Mouse (Mus musculus) cerebellum, adult 2 months (tissue): ENCODE results near the gene Mt3. TPM values are rescaled to one million over a fixed set of nuclear protein-coding genes. Genes with fewer than 3 reads are reported as not detected.
"Not testable (repeated sequence)": the region's sequence is repeated elsewhere in the genome, so short reads cannot be mapped to it uniquely, and the experiment has no call there.

Source experiments
- DNase-seq, 2 experiments: peaks; one replicate each; pipeline ENCODE4 v3.0.0; 2021
- H3K27ac ChIP-seq: fragments of 200-500 bp; 2 replicates; pipeline ENCODE4 v1.5.1; 2012; ENCODE audit warnings: low read length, control low read depth, inconsistent platforms; ENCODE audit not compliant: insufficient read depth
- H3K27me3 ChIP-seq: fragments of 200-500 bp; 2 replicates; pipeline ENCODE4 v1.6.1; 2012; ENCODE audit warnings: inconsistent platforms, mild to moderate bottlenecking, low read length, moderate library complexity; ENCODE audit not compliant: control insufficient read depth, insufficient read depth
- H3K4me1 ChIP-seq: fragments of 200-500 bp; 2 replicates; pipeline ENCODE4 v1.6.1; 2011; ENCODE audit warnings: low read length; ENCODE audit not compliant: control insufficient read depth, insufficient read depth
- H3K4me3 ChIP-seq: fragments of 200-500 bp; replicated peaks from 2 replicates; pipeline ENCODE3; 2011; ENCODE audit warnings: mild to moderate bottlenecking, low read depth, low read length, control low read depth; ENCODE audit not compliant: insufficient read depth
- CTCF ChIP-seq: fragments of 200-500 bp; IDR thresholded peaks from 2 replicates; pipeline ENCODE4 v1.5.1; 2011; ENCODE audit warnings: low read depth, mild to moderate bottlenecking, control low read depth, low read length, moderate library complexity, borderline replicate concordance; ENCODE audit not compliant: insufficient read depth
- POLR2A ChIP-seq: fragments of 200-500 bp; IDR thresholded peaks from 2 replicates; pipeline ENCODE4 v1.6.1; 2011; ENCODE audit warnings: low read length, control low read depth, borderline replicate concordance; ENCODE audit not compliant: insufficient read depth
- WGBS: fragments of 180-500 bp; shearing (Covaris S2); methylation state at CpG from one replicate; pipeline ENCODE4 v1.1.7; 2018; 5-methylcytosine and 5-hydroxymethylcytosine counted together
- polyA plus RNA-seq: library from polyadenylated mRNA; depleted of rRNA; stranded (reverse); fragments of >200 nt; gene quantifications from 2 replicates; pipeline ENCODE4 v1.2.3, GENCODE M21; 2012

Mt3 gene
- polyA plus RNA-seq, 1 experiment: 1,416 TPM

GRCm38 (mm10) chr8:94153451-94153850 lies 1.0 kb downstream of the Mt3 start:
- peak; percentile 56 to 65 for DNase-seq
- WGBS: 5% methylated on average over 7 of the region's 7 CpGs
- H3K27ac ChIP-seq: peak overlapping the region; percentile 91
- H3K27me3 ChIP-seq: no peaks in the 10 kb centered on the region
- H3K4me1 ChIP-seq: peaks cover 2% of the 10 kb centered on the region; the same call in 1 of the 2 replicates
- peak overlapping the region; percentile 87 for H3K4me3 ChIP-seq
- TF ChIP-seq CTCF (no peak), POLR2A (no peak)

DNA sequence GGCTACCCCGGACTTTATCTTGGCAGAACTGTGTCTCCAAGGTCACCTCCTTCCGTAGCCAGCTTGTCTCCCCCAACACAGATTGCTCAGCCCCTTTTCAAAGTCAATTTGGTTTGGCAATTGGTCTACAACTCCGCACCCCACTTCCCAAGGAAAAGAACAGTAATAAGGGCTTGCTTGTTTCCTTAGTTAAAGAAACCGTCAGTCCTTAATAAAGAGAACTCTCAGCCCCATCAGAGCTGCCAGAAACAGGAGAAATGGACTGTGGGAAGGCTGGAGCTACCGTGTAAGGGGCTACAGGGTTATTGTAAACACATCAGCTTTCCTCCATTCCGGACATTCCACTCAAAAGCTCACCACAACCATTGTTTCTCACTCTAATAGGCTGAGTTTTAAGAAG lies 2.1 kb downstream of the Mt3 start:
- TF ChIP-seq POLR2A (no peak), CTCF (no peak)
- H3K4me3 ChIP-seq: no peak overlapping the region
- peak in 1 of 2 experiments; percentile 41 for DNase-seq
- WGBS: 74% methylated on average over 6 of the region's 6 CpGs
- H3K27ac ChIP-seq: 0 out of 2 replicates have a peak overlapping the region, but pooled peaks have one; percentile 74
- H3K4me1 ChIP-seq: peaks cover 2% of the 10 kb centered on the region; the same call in 1 of the 2 replicates
- no peaks in the 10 kb centered on the region for H3K27me3 ChIP-seq

- no peak for DNase-seq
- H3K27me3 ChIP-seq: no peaks in the 10 kb centered on the region
- peaks cover 2% of the 10 kb centered on the region; the same call in 1 of the 2 replicates for H3K4me1 ChIP-seq
- H3K27ac ChIP-seq: no peak overlapping the region
- 73% methylated on average over 4 of the region's 4 CpGs for WGBS
- TF ChIP-seq POLR2A (no peak), CTCF (no peak)
- no peak overlapping the region for H3K4me3 ChIP-seq
Observed at GRCm38 (mm10) chr8:94156092-94156491, 3.7 kb downstream of the Mt3 start.

DNA sequence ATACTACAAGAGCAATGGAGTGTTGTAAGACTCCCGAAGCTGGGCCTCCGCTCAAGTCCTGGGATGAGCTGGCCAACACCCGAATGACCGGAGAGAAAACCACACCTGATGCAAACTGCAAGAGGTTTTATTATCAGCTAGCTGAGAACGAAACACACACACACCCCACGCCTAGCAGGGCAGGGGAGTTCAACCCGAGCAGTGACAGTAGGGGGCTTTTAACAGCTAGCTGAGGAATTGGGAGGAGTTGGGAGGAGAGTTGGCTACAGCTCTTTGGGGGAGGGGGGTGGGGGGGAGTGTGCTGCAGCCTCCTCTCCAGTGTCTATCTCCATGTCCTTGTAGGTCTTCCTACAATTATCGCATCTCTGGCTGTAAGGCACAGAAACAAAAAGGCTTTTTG lies 13.4 kb downstream of the Mt3 start:
- not testable (repeated sequence) for H3K4me1 ChIP-seq, H3K27ac ChIP-seq, H3K4me3 ChIP-seq, H3K27me3 ChIP-seq, DNase-seq
- 74% methylated on average over 8 of the region's 8 CpGs for WGBS

- 1% methylated on average over 6 of the region's 6 CpGs for WGBS
- Histone ChIP-seq H3K27me3 (no peaks in the 10 kb centered on the region), H3K4me1 (peaks cover 4% of the 10 kb centered on the region; the same call in 1 of the 2 replicates), H3K27ac (no peak overlapping the region), H3K4me3 (peak overlapping the region; percentile 7)
- no peak for TF ChIP-seq POLR2A
- TF ChIP-seq CTCF: peak; percentile 93
- peak; percentile 82 to 95 for DNase-seq
Observed at GRCm38 (mm10) chr8:94167244-94167643, 14.8 kb downstream of the Mt3 start.

DNA sequence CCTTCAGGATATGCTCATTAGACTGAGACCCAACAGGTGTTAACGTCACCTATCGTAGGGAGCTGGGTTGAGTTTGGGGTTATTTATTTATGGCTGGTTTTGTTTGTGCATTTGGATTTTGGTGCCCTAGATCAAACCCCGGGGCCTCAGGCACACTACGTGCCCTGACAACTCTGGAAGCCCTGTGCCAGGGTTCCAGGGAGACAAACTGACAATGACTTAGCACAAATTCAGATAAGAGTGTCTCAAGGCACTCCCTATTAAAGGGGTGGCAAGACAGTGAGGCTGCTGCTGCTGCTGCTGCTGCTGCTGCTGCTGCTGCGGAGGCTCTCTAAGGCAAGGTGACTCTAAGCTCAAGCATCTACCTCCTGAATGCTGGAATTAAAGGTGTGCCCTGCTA lies 17.1 kb downstream of the Mt3 start:
- Histone ChIP-seq H3K4me3 (no peak overlapping the region), H3K27ac (no peak overlapping the region), H3K27me3 (no peaks in the 10 kb centered on the region), H3K4me1 (peaks cover 4% of the 10 kb centered on the region)
- TF ChIP-seq POLR2A (no peak), CTCF (no peak)
- no peak for DNase-seq
- WGBS: 92% methylated on average over 5 of the region's 5 CpGs

DNA sequence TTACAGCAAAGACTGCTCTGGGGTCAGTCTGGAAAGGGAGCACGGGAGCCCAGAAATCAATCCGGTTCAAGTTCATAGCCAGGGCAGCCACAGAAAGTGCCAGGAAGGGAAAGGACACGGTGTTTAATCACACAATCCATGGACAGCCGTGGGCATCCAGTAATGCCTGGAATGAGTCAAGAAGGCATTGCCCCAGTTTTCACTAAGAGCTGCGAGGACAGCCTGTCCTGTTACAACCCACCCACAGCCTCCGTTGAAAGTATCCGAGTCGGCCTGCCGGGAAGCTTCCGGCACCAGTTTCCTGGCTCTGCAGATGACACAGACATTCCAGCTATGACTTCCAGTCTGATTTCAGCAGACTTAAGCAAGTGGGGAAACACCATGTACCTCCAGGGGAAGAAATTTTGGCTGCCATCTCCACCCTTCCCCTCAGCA lies 18.9 kb downstream of the Mt3 start:
- Histone ChIP-seq H3K4me3 (no peak overlapping the region), H3K27ac (no peak overlapping the region), H3K4me1 (peaks cover 4% of the 10 kb centered on the region), H3K27me3 (no peaks in the 10 kb centered on the region)
- WGBS: 31% methylated on average over 10 of the region's 10 CpGs
- DNase-seq: peak in 1 of 2 experiments; percentile 49
- TF ChIP-seq POLR2A (no peak), CTCF (no peak)

GRCm38 (mm10) chr8:94172075-94172808 lies 19.8 kb downstream of the Mt3 start, which contains the start of gene Mt2:
Gene Mt2, plus strand, starts transcription at chr8:94172664.
- H3K4me1 ChIP-seq: peaks cover 4% of the 10 kb centered on the region
- TF ChIP-seq CTCF: no peak
- peak; percentile 47; the same call in 1 of the 2 replicates for TF ChIP-seq POLR2A
- H3K4me3 ChIP-seq: peak within 1 kb of the TSS; percentile 54
- H3K27me3 ChIP-seq: no peaks in the 10 kb centered on the region
- peak within 1 kb of the TSS; percentile 0; the same call in 1 of the 2 replicates for H3K27ac ChIP-seq
- DNase-seq: peak; percentile 59 to 60
- WGBS: 1% methylated on average over 56 of the region's 56 CpGs
